Mouse (Mus musculus): ENCODE measurements around the gene Tmem44.

DNA sequence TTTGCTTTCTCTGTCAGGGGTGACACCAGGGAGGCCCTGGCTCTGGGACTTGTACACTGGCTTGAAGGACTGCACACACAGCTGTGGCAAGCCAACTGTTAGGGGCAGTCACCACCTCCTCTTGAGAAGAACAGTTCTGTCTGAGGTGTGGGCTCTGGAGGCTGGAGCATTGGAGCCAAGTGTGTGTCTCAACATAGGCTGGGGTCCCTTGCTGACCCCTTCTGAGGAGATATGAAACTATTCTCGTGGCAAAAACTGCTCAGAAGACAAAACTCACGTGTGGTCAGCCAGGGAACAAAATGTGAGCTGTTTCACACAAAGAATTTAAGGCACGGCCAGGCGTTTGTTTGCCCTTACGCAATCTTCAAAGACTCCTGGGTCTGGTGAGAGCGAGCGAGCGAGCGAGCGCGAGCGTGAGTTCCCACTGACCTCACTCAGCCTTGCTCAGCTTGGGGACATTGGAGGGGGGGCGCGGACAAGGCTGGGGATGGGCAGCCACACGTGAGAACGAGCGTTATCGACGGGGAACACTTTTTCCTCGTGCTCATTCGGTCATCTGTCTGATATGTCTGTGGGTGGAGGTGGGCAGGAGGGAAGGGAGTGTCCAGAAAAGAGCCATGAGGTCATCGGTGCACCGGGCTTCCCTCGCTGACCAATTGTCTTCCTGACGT lies 48.3 kb downstream of the Tmem44 start:
- TF ChIP-seq MAX (IDR thresholded peaks at IDR 0.05) (peak; percentile 64), CTCF (IDR thresholded peaks at IDR 0.05; ENCODE audit: control insufficient read depth, insufficient read depth, insufficient read length) (no peak), MYOD1 (IDR thresholded peaks at IDR 0.05; ENCODE audit: control insufficient read depth, insufficient read length, low read depth) (no peak), USF1 (IDR thresholded peaks at IDR 0.05; ENCODE audit: low read depth) (no peak)
